Mouse (Mus musculus) Patski (cell line): Measurements from ENCODE around the gene Sbno2. TPM values are rescaled to one million over a fixed set of nuclear protein-coding genes. Genes with fewer than 3 reads are reported as not detected.
A peak's percentile ranks its signal among the peaks of the same experiment; 100 is the strongest.

Source experiments
- ATAC-seq: fragments of 100-300 bp; one replicate; pipeline ENCODE4 v1.8.0; 2021
- CTCF ChIA-PET: fragments of 350-600 bp; sonication (Branson Sonifier 250); formaldehyde crosslinking; loops from one replicate; lab custom pipeline; 2022; ENCODE audit warnings: inconsistent platforms; lab: Charles Lee
- POLR2A ChIA-PET: fragments of 350-600 bp; sonication (Branson Sonifier 250); formaldehyde crosslinking; loops from one replicate; lab custom pipeline; 2022; ENCODE audit warnings: antibody characterized with exemption, inconsistent platforms; lab: Charles Lee
- DNase-seq: peaks from one replicate; pipeline ENCODE4 v3.0.0-alpha.2; 2011; ENCODE audit warnings: low read depth, low spot score
- H3K27me3 ChIP-seq: fragments of 371-371 bp; one replicate; pipeline ENCODE4 v1.5.1; 2021
- CTCF ChIP-seq: fragments of 100-300 bp; IDR thresholded peaks from one replicate; pipeline ENCODE4 v1.5.1; 2021
- in situ Hi-C: fragments of 300-500 bp; cut with MboI; formaldehyde crosslinking; loops from 3 replicates; pipeline ENCODE4 v1.11.1; 2018; ENCODE audit warnings: low pct_unique_long_range_greater_than_20kb, mixed read lengths
- polyA plus RNA-seq: library from polyadenylated mRNA; unstranded; gene quantifications from one replicate; pipeline ENCODE4 v1.2.3, GENCODE M21; 2021

Gene Sbno2
- polyA plus RNA-seq, 1 experiment from 2014 or later = 181 TPM

- H3K27me3 ChIP-seq = no peaks in the 10 kb centered on the region
- in situ Hi-C loops = loop anchor here (5.0 kb wide), 1 partner anchor 155 kb away; the partner anchor contains the start of gene Cnn2
- ChIA-PET CTCF (interaction anchor here (5.2 to 5.6 kb wide), 2 partner anchors 23 to 157 kb away, joined by 46 to 58 read pairs; partner anchors contain the start of genes Cirbp and Tmem259), POLR2A (interaction anchor here (1.1 to 15.5 kb wide), 3 partner anchors 20 to 89 kb away, joined by 3 to 191 read pairs (median 4); partner anchors contain the start of gene Cirbp)
- DNase-seq = no peak
- no peak for TF ChIP-seq CTCF
- no peak for ATAC-seq
Observed at GRCm38 (mm10) chr10:80142530-80142925, 37.2 kb upstream of the Sbno2 start.

DNA sequence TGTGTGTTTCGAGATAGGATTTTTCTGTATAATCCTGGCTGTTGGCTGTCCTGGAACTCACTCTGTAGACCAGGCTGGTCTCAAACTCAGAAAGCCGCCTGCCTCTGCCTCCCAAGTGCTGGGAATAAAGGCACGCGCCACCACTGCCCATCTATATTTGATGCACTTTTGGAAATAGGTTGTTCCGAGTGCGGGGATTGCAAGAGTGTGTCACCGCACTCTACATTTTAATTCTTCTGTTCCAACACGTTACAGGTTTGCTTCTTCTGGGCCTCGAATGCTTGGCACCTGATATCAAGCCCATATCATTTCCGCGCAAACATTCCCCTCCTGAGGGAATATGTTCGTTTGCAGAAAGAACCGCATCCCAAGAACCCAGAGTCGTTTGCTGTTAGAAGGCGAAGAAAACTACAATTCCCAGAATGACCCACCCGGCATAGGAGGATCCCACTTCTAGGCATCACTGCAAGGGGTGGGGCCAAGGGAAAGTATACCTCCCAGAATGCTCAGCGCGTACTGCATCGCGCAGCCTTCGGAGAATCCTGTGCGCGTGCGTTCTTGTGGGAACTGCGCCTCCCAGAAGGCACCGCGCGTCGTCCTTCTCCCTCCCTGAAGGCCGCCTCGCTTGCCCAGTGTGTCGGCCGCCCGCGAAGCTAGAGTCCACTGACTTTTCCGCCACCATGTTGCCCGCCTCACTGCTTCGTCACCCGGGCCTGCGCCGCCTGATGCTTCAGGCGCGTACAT, 36.6 kb upstream of the Sbno2 start:
- peak; percentile 89 for DNase-seq
- no peak for TF ChIP-seq CTCF
- in situ Hi-C loops = loop anchor here (5.0 kb wide), 1 partner anchor 155 kb away; the partner anchor contains the start of gene Cnn2
- CTCF ChIA-PET = interaction anchor here (1.0 to 5.6 kb wide), 7 partner anchors 12 to 182 kb away, joined by 3 to 58 read pairs (median 6); partner anchors contain the start of genes Cirbp, Tmem259 and Wdr18
- H3K27me3 ChIP-seq = no peaks in the 10 kb centered on the region
- POLR2A ChIA-PET = interaction anchor here (0.6 to 15.5 kb wide), 8 partner anchors 12 to 234 kb away, joined by 3 to 191 read pairs (median 4); partner anchors contain the start of genes Cirbp and Tmem259
- peak; percentile 45 for ATAC-seq

DNA sequence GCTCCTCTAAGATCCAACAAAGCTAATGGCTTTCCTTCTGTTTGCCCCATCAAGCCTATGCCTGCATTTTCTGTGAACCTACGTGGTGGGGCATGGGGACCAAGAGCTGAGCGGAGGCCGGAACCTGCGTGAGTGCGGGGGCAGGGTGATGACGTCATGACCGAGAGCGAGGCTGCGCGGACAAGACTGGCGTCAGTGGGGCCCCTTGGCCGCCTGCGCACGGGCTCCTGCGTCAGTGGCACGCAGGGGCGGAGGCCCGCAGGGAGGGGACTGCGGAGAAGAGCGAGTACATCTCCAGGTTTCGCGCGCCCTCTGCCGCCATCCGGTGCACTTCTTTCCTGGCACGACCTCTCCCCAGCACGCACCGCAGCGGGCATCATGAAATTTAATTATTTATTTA, 35.9 kb upstream of the Sbno2 start:
- in situ Hi-C loops = loop anchor here (5.0 kb wide), 1 partner anchor 154 kb away; the partner anchor contains the start of gene Cnn2
- POLR2A ChIA-PET = interaction anchor here (0.6 to 2.3 kb wide), 10 partner anchors 11 to 408 kb away, joined by 3 to 7 read pairs (median 4); partner anchors contain the start of genes Cirbp and Tmem259
- H3K27me3 ChIP-seq = no peaks in the 10 kb centered on the region
- DNase-seq (peak; percentile 71), ATAC-seq (peak; percentile 51)
- CTCF ChIA-PET = interaction anchor here (0.9 to 5.2 kb wide), 10 partner anchors 11 to 181 kb away, joined by 3 to 46 read pairs (median 6); partner anchors contain the start of genes Tmem259 and Wdr18
- no peak for TF ChIP-seq CTCF

GRCm38 (mm10) chr10:80140666-80141035, 35.3 kb upstream of the Sbno2 start, which contains the start of gene Cbarp:
Gene Cbarp (minus strand): TSS chr10:80140835.
- POLR2A ChIA-PET = interaction anchor here (0.6 to 2.3 kb wide), 8 partner anchors 11 to 407 kb away, joined by 3 to 7 read pairs (median 4); partner anchors contain the start of gene Cirbp
- DNase-seq (no peak), ATAC-seq (no peak)
- in situ Hi-C loops = loop anchor here (5.0 kb wide), 1 partner anchor 153 kb away; the partner anchor contains the start of gene Cnn2
- no peaks in the 10 kb centered on the region for H3K27me3 ChIP-seq
- no peak for TF ChIP-seq CTCF
- CTCF ChIA-PET = interaction anchor here (0.9 to 5.2 kb wide), 10 partner anchors 11 to 180 kb away, joined by 3 to 46 read pairs (median 4); partner anchors contain the start of genes Tmem259 and Wdr18

GRCm38 (mm10) chr10:80139975-80140665, 34.7 kb upstream of the Sbno2 start:
- TF ChIP-seq CTCF = no peak

GRCm38 (mm10) chr10:80139439-80139775, 34.0 kb upstream of the Sbno2 start:
- no peaks in the 10 kb centered on the region for H3K27me3 ChIP-seq
- in situ Hi-C loops = no loop called here
- ATAC-seq (no peak), DNase-seq (no peak)
- TF ChIP-seq CTCF = no peak
- POLR2A ChIA-PET = interaction anchor here (0.6 to 2.3 kb wide), 5 partner anchors 22 to 153 kb away, joined by 3 to 6 read pairs (median 4); no protein-coding TSS in a partner anchor
- CTCF ChIA-PET = interaction anchor here (1.3 to 5.2 kb wide), 2 partner anchors 9 to 154 kb away, joined by 4 to 46 read pairs; partner anchors contain the start of gene Tmem259

More at GRCm38 (mm10) chr10:80139975-80140665, 34.7 kb upstream of the Sbno2 start:
- no peak for ATAC-seq
- no peak for DNase-seq
- H3K27me3 ChIP-seq = no peaks in the 10 kb centered on the region
- CTCF ChIA-PET = interaction anchor here (0.9 to 5.2 kb wide), 9 partner anchors 10 to 180 kb away, joined by 3 to 46 read pairs (median 5); partner anchors contain the start of genes Tmem259 and Wdr18
- in situ Hi-C loops = loop anchor here (5.0 kb wide), 1 partner anchor 153 kb away; the partner anchor contains the start of gene Cnn2
- POLR2A ChIA-PET = interaction anchor here (0.6 to 2.3 kb wide), 7 partner anchors 20 to 1092 kb away, joined by 3 to 7 read pairs (median 5); partner anchors contain the start of gene Cirbp

- ATAC-seq (no peak), DNase-seq (no peak)
- H3K27me3 ChIP-seq = no peaks in the 10 kb centered on the region
- in situ Hi-C loops = no loop called here
- no peak for TF ChIP-seq CTCF
- CTCF ChIA-PET = interaction anchor here (1.3 to 5.2 kb wide), 2 partner anchors 9 to 153 kb away, joined by 4 to 46 read pairs; partner anchors contain the start of gene Tmem259
- POLR2A ChIA-PET = interaction anchor here (0.6 to 2.3 kb wide), 5 partner anchors 21 to 153 kb away, joined by 3 to 6 read pairs (median 4); no protein-coding TSS in a partner anchor
Observed at GRCm38 (mm10) chr10:80138553-80139438, 33.4 kb upstream of the Sbno2 start, which contains the start of gene Atp5d. Gene Atp5d (plus strand): TSS chr10:80138632.

DNA sequence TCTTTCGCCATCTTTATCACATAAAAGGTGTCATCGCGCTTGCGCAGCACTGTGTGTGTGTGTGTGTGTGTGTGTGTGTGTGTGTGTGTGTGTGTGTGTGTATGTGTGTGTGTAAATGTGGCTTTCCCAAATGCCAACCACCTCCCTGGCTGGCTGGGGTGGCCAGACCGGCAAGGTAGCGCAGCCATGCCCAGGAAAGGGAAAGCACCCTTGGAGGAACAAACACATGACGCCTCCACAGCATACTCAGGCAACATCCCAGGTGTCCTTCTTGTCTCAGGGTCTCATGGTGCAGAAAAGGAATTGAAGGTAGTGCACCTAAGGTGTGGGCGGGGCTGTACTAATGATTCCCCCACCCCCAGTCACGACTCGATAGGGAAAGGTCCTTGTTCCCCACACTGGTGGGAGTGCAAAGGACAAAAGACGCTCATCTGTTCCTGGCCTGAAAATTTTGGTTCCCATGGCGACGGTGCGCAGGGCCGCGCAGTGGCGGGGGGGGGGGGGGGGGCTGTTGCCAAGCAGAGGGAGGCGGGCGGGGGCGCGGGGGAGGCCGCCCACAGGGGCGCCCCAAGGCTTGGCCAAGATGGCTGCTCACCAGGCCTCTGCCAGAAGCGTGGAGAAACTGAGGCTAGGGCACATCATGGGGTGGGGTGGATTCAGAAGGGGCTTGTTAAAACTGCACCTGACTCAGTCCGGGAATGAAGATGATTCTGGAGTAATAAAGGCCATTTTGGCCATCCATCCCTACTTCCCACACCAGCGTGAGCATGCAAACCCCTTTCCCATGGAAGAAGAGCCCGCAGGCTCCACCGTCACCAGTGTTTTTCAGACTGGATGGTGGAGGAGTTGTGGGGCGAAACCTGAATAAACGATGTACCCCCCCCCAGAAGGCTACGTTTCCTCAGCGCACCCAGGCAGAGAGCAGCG, 32.5 kb upstream of the Sbno2 start:
- H3K27me3 ChIP-seq = no peaks in the 10 kb centered on the region
- in situ Hi-C loops = no loop called here
- no peak for TF ChIP-seq CTCF
- CTCF ChIA-PET = no interaction called here
- POLR2A ChIA-PET = no interaction called here
- DNase-seq (no peak), ATAC-seq (no peak)
